Mouse (Mus musculus): ENCODE measurements around the gene Irf9. TPM values are rescaled to one million over a fixed set of nuclear protein-coding genes. Genes with fewer than 3 reads are reported as not detected.

Irf9 gene
- total and polyA plus RNA-seq, 3 experiments = 9.2 to 12.8 (median 9.6) TPM

DNA sequence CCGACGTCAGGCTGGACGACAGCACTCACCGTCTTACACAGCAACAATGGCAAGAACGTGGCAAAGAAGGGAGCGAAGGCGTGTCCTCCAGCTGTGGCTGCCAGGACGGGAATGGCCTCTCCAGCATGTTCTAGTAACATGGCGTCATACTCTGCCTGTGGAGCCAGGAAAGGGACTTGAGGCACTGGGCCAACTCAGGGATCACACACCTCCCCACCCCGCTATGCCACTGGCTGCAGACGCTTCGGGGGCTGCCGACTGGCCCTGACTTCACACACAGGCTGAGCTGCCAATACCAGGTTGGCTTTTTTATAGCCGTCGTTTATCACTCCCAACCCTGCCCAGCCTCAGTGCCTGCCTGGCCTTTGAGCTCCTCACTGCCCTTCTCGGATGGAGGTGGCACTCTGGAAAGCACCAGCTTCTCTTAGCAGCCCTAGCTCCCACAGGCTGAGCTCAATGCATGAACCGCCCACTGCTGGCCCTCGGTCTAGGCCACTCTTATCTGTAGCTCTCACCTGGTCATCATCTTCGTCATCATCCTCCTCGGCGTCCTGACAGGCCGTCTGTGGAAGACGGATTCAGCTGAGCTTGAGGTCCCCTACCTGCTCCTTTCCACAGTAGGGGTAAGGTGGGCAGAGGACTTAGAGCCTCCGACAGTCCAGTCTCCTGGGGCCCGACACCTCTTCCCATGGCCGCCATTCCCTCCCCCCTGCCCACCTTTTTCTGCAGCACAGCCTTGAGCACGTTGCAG lies 24.9 kb downstream of the Irf9 start:
- in situ Hi-C loops (cut with MboI; ENCODE audit: low pct_ligation_motif_present, low pct_unique_long_range_greater_than_20kb, low sequenced_read_pairs) = no loop called here

DNA sequence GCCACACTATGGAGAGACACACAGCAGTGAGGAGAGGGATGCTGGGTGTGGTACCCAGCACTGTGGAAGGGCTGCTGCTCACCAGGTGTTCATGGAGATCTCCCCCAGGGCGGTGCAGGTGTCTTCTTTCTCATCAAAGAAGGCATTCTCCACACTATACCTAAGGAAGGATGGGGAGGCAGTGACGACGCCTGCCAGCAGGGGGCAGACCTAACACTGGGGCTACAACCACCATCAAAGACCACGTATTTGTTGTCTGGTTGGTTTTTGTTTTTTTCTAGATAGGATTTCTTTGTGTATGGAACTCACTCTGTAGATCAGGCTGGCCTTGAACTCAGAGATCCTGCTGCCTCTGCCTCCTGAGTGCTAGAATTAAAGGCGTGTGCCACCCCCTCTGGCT lies 25.9 kb downstream of the Irf9 start:
- TF ChIP-seq SMC3 (IDR thresholded peaks at IDR 0.05; ENCODE audit: low read depth, low read length) (peak; percentile 70), BHLHE40 (IDR thresholded peaks at IDR 0.05; ENCODE audit: low read depth, low read length) (no peak), RAD21 (IDR thresholded peaks at IDR 0.05; ENCODE audit: low read depth, low read length) (peak; percentile 31), KAT2A (IDR thresholded peaks at IDR 0.05; ENCODE audit: insufficient replicate concordance, low read length) (no peak), TCF12 (IDR thresholded peaks at IDR 0.05; ENCODE audit: low read depth, low read length) (no peak), CTCF (conservative IDR thresholded peaks at IDR 0.05 in 1 of 2, IDR thresholded peaks at IDR 0.05 in 1 of 2; ENCODE audit: low read depth in 2 of 2, low read length in 2 of 2) (peak; percentile 77), SIN3A (IDR thresholded peaks at IDR 0.05; ENCODE audit: low read length) (no peak), MXI1 (IDR thresholded peaks at IDR 0.05; ENCODE audit: low read depth, low read length) (no peak), ELF1 (IDR thresholded peaks at IDR 0.05; ENCODE audit: low read depth, low read length) (no peak), ZMIZ1 (IDR thresholded peaks at IDR 0.05; ENCODE audit: low read depth, low read length) (no peak), MAZ (IDR thresholded peaks at IDR 0.05; ENCODE audit: low read depth, low read length) (no peak)
- peaks cover 4 to 10% of the 10 kb centered on the region in 2 experiments; a peak in 3 of 4 replicates for H3K4me1 ChIP-seq (ENCODE audit: control insufficient read depth in 1 of 2, insufficient read depth in 2 of 2)
- H3K27ac ChIP-seq (ENCODE audit: insufficient read depth, low read depth) = no peak overlapping the region
- H3K36me3 ChIP-seq (replicated peaks in 1 of 2; ENCODE audit: control insufficient read depth in 1 of 2, insufficient read depth in 1 of 2, low read length in 1 of 2) = peaks cover 95 to 100% of the 10 kb centered on the region in 2 experiments
- no peak overlapping the region for H3K4me2 ChIP-seq (ENCODE audit: insufficient read depth, low read depth, poor library complexity, severe bottlenecking)
- no peaks in the 10 kb centered on the region for H3K27me3 ChIP-seq (replicated peaks)
- no peak overlapping the region for H3K4me3 ChIP-seq (replicated peaks in 1 of 3; ENCODE audit: low read depth in 2 of 3, low read length in 2 of 3, poor library complexity in 1 of 3)
- in situ Hi-C loops (cut with MboI; ENCODE audit: low pct_ligation_motif_present, low pct_unique_long_range_greater_than_20kb, low sequenced_read_pairs) (no loop called here), dilution Hi-C loops (cut with MboI; ENCODE audit: extremely low pct_ligation_motif_present, extremely low pct_unique_long_range_greater_than_20kb, low sequenced_read_pairs) (no loop called here)
- H3K9me3 ChIP-seq (replicated peaks; ENCODE audit: low read length) = no peaks in the 10 kb centered on the region
- peak; percentile 45 for DNase-seq (ENCODE audit: extremely low read depth)
- H3K9ac ChIP-seq (ENCODE audit: insufficient read depth, low read depth) = no peak overlapping the region
- H3K79me2 ChIP-seq (replicated peaks; ENCODE audit: control insufficient read depth, extremely low read depth, insufficient read depth, poor library complexity, severe bottlenecking) = peaks cover under 1% of the 10 kb centered on the region; the same call in 1 of the 2 replicates

More for the DNA sequence above, 24.9 kb downstream of the Irf9 start:
- no peak for TF ChIP-seq ZNF384 (IDR thresholded peaks at IDR 0.05; ENCODE audit: low read depth, low read length)
- no peak for TF ChIP-seq CTCF (conservative IDR thresholded peaks at IDR 0.05 in 1 of 2, IDR thresholded peaks at IDR 0.05 in 1 of 2; ENCODE audit: low read depth in 2 of 2, low read length in 2 of 2)
- TF ChIP-seq TBP (conservative IDR thresholded peaks at IDR 0.05; ENCODE audit: low read depth, low read length) = no peak
- TF ChIP-seq CHD1 (IDR thresholded peaks at IDR 0.05; ENCODE audit: low read depth, low read length) = no peak
- TF ChIP-seq NRF1 (IDR thresholded peaks at IDR 0.05; ENCODE audit: low read depth, low read length) = no peak
- no peak for TF ChIP-seq UBTF (IDR thresholded peaks at IDR 0.05; ENCODE audit: low read depth, low read length)
- no peak for TF ChIP-seq SMC3 (IDR thresholded peaks at IDR 0.05; ENCODE audit: low read depth, low read length)
- dilution Hi-C loops (cut with MboI; ENCODE audit: extremely low pct_ligation_motif_present, extremely low pct_unique_long_range_greater_than_20kb, low sequenced_read_pairs) = no loop called here
- Histone ChIP-seq H3K9me3 (replicated peaks; ENCODE audit: low read length) (no peaks in the 10 kb centered on the region), H3K9ac (ENCODE audit: insufficient read depth, low read depth) (no peak overlapping the region), H3K4me2 (ENCODE audit: insufficient read depth, low read depth, poor library complexity, severe bottlenecking) (no peak overlapping the region), H3K27me3 (replicated peaks) (no peaks in the 10 kb centered on the region), H3K79me2 (replicated peaks; ENCODE audit: control insufficient read depth, extremely low read depth, insufficient read depth, poor library complexity, severe bottlenecking) (no peaks in the 10 kb centered on the region), H3K4me1 (ENCODE audit: control insufficient read depth in 1 of 2, insufficient read depth in 2 of 2) (peaks cover 0 to under 1% of the 10 kb centered on the region in 2 experiments; a peak in 1 of 4 replicates), H3K4me3 (replicated peaks in 1 of 3; ENCODE audit: low read depth in 2 of 3, low read length in 2 of 3, poor library complexity in 1 of 3) (no peak overlapping the region), H3K27ac (ENCODE audit: insufficient read depth, low read depth) (no peak overlapping the region), H3K36me3 (replicated peaks in 1 of 2; ENCODE audit: control insufficient read depth in 1 of 2, insufficient read depth in 1 of 2, low read length in 1 of 2) (peaks cover 89 to 100% of the 10 kb centered on the region in 2 experiments)
- no peak for DNase-seq (ENCODE audit: extremely low read depth)

All from CH12.LX (cell line).